Mouse (Mus musculus) frontal cortex, postnatal 10 days (tissue): ENCODE data around the gene Nmt1.

ENCODE experiments used
- DNase-seq, 2 experiments: peaks; one replicate each; pipeline ENCODE4 v3.0.0; 2022; ENCODE audit warnings: low spot score in 2 of 2, mixed read lengths in 1 of 2

Nmt1 gene

GRCm38 (mm10) chr11:103028176-103028891, at the start of gene Nmt1, which contains the start of gene Dcakd:
Gene Nmt1 (plus strand): TSS chr11:103028190.
Gene Dcakd (minus strand): TSS chr11:103028333.
- peak; percentile 92 to 94 for DNase-seq

GRCm38 (mm10) chr11:102981151-102981890, 46.7 kb upstream of the Nmt1 start:
- DNase-seq = no peak

DNA sequence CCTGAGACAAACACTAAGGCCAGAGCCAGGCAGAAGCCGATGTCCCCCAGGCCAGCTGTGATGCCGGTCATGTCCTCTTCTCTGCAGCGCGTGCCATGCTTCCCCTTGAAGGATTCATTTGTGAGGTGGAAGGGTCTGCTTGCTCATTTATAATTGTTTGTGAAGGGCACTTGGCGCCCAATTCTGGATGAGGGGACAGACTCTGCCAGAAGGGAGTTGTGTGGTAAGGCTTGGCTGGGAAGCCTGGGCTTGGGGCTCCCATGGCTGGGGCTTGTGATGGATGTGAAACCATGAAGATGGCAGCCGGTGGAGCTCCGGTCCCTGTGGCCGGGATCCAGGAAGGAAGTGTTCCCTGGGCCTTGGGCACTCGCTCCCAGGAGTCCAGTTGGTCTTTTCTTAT, 43.9 kb upstream of the Nmt1 start:
- DNase-seq = no peak

GRCm38 (mm10) chr11:102984615-102985014, 43.4 kb upstream of the Nmt1 start:
- no peak for DNase-seq

DNA sequence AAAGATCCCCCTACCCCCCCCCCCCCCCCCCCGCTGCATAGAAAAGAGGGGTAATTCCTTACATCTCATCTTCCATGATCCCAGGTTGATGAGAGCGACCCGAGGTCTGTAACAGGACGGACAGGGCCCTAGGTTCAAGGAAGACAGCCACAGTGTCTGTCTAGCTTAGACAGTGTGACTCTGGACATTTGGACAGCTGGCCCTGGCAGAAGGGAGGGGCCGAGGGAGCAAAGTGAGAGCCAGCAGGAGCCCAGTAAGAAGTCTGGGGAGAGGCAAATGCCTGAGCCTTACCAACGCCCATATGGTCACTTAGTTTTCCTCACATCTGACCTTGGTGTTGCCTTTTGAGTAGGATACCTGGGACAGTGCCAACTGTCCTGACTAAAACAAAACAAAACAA, 42.8 kb upstream of the Nmt1 start:
- no peak for DNase-seq

DNA sequence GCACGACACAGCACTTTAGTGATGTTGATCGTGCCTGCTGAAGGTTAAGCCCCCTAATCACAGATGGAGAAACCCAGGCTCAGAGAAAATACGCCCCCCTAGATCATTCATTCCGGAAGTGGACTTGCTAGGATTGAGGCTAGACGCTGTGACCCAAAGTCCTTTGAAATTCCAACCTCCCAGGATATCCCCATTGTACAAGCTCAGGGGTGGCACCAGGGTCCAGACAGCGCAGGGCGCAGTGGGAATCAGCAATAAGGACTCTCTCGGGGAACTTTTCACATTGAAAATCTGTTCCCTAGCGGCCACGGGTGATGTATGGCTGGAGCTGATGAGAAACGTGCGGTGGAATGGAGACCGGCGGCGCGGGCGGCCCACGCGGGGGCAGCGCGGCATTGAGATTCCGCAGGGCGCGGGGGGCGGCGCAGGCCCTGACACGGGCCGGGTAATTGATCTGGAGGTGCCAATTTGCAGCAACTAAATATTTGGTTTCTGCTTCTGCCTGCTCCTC, 38.3 kb upstream of the Nmt1 start:
- no peak for DNase-seq

- no peak for DNase-seq
These were observed 37.8 kb upstream of the Nmt1 start for GRCm38 (mm10) chr11:102990152-102990663.

DNA sequence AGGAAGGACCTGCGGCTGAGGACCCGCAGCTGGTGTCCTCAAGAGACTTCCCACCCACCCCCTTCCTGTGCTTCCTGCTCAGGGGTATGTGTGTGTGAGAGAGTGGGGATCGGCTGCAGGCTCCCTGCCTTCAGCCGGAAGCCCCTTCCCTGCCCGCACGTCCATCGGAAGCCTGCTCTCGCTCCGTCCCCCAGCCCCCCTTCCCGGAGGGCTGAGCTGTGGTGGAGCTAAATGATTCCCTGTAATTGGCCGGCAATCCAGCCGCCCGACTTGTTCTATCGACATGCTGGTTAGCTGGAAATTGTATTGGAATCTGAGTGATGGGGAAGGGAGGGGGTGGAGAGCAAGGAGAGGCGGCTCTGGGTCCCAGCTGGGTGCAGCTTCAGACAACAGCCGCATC, 36.3 kb upstream of the Nmt1 start:
- DNase-seq = no peak

DNA sequence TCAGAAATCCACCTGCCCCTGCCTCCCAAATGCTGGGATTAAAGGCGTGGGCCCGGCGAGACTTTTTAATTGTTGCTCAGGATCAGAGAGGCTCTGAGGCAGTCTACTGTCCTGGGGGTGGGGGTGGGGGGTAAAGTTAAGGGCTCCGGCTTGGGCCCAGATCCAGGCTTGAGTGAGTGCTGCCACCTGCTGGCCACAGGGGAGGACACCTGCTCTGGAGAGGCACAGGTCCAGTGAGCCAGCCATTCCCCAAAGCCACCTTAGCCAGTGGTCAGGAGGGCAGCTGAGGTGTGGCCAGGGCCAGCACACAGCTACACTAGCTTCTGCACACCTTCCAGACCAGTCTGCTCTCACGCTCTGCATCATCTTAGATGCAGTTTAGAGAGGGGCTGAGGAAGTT, 35.0 kb upstream of the Nmt1 start:
- DNase-seq = peak in 1 of 2 experiments; percentile 63

GRCm38 (mm10) chr11:102993420-102994029, 34.5 kb upstream of the Nmt1 start:
- DNase-seq = no peak

GRCm38 (mm10) chr11:102994952-102995351, 33.0 kb upstream of the Nmt1 start:
- DNase-seq = no peak

- no peak for DNase-seq
These were observed 31.6 kb upstream of the Nmt1 start for GRCm38 (mm10) chr11:102996385-102996784.

DNA sequence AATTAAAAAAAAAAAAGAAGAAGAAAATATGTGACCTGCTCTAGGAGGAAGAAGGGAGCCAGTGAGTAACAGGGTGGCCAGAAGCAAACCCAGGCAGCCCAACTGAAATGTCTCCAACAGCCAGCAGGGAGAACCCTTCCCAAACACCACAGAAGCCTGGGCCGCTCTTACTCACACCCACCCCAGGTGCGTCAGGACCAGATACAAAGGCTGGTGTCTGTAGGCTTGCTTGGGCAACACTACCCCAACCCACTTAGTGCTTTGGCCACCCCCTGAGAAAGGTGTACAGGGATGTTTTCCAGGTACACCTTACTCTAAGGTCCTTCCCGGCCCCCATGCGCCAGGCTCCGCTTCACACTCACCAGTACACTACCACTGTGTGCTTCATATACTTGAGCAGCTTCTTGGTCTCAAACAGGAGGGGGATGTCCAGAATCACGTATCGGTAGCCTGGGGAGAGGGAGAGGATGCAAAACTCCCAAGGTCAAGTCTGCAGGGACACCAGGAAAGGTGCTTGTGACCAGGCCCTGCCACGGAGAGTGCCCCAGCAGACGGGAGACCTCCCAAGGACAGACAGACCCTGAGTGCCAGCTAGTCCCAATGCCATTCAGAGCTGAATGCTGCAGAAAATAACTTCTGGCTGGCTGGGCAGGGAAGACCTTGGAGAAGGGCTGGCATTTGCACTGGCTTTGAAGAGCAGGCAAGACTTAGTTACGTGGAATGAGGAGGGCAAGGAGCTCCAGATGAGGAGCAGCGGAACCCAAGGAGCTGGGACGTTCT, 30.8 kb upstream of the Nmt1 start:
- no peak for DNase-seq

DNA sequence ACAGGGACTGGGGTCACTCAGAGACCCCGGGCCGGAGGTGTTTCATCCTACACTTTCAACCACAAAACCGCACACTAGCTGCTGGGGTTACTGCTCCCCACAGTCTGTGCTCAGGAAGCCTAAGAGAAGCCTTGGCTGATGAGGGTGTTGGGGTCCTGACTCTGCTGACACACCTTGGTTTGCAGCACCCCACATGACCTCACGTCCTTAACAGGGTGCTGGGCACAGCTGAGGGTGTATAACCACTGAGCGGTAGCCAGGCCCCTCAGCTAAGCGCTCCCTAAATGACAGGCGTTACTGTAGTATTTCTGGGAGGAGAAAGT, 29.8 kb upstream of the Nmt1 start:
- no peak for DNase-seq

GRCm38 (mm10) chr11:102998577-102999316, 29.2 kb upstream of the Nmt1 start:
- DNase-seq = no peak

DNA sequence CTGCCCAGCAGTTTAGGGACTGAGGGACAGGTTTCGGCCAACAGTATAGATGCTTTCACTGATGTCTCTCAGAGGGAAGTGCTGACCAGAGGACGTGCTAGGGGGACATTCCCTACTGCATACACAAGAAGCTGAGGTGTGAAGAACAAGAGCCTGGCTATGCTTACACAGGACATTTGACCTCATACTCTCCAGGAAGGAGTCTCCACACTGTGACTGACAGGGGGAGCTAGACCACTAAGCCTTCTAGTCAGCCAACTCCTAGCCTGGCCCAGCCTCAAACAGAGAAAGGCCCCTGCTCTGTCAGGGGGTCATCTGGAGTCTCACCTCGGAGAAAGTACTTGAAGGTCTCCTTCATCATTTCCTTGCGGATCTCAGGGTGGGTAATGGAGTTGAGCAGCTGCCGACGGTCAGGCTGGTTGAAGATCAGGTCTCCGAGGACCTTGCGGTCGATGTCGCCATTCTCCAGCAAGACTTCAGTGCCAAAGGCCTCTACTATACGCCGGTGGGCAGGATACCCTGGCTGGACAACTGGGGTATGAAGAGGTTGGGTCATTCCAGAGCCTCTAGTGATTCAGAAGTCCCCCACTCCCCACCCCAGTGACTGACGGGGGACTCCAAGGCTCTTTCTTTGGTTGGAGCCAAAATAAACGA, 28.5 kb upstream of the Nmt1 start:
- DNase-seq = no peak

DNA sequence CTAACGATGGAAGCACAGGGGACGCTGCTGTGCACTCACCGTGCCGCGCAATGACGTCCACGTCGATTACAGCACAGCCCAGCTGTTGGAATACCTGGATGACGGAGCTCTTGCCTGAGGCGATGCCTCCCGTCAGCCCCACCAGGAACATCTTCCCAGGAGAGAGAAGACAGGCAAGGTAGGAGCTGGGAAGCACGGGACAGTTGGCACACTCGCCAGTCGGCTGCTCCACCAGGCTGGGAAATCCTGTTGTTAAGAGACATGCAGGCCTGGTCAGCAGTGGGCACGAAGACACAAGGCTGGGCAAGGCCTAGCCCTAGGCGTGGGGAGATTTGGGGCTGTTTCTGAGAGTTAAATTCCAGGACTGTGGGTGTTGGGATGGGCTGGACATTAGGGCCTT, 27.9 kb upstream of the Nmt1 start:
- DNase-seq = no peak

GRCm38 (mm10) chr11:103001063-103001462, 26.9 kb upstream of the Nmt1 start:
- DNase-seq = no peak

DNA sequence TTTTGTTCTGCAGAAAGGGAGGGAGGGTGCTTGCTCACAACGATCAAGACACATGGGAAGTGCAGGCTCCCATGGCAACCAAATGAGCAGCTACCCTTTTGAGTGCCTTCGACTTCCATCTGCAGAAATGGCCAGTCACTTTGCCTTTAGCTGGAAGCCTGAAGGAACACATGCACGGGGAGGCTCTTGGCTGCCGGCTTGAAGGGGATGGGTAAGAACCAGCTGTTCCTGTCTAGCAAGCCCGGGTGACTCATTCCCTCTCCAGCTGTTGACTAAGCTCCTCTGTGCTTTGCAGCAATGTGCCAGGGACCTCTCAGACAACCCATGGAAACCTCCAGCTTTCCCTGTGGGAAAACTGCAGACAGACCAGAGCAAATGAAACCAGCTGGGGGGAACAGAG, 24.8 kb upstream of the Nmt1 start:
- peak; percentile 65 to 82 for DNase-seq

DNA sequence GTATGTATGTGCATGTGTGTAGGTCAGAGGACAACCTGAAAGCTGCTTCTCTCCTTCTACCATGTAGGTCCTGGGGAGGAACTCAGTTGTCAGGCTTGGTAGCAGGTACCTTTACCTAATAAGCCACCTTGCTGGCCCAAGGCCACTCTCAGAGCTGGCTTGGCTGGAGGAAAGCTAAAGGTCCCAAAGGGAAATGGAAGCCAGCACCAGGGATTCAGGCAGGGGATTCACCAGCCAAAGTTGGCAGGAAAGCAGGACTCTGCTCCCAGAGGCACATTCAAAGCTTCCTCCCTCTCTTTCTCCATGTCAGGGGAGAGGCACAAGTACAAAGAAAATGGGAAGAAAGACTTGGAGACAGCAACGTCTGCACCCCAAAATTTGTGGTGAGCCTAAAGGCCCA, 23.1 kb upstream of the Nmt1 start:
- DNase-seq = no peak
